Comparison of ENCODE assay signal across 9 mouse cellular contexts in genomic region chr2:121297701-121298100, GRCm38 (mm10). TPM values are rescaled to one million over a fixed set of nuclear protein-coding genes. Genes with fewer than 3 reads are reported as not detected.
DNase-seq lines count a peak whose midpoint lies in the region; ATAC-seq lines count a peak whose summit lies in the region.
"Had no signal": no experiment of that assay in that cellular context is flagged by ENCODE, and none has a peak within 500 bp of the region (broad histone marks: within the 10 kb centered on the region; RNA-seq: fewer than 3 reads in every experiment).

No protein-coding gene starts in this region.

- ATAC-seq in neural tube, embryonic 11.5 days (ENCODE audit: insufficient read depth, low FRiP score, low TSS enrichment): no peak
- no peak for ATAC-seq in forebrain, embryonic 13.5 days
- no peak for ATAC-seq in limb, embryonic 12.5 days (ENCODE audit: insufficient number of reproducible peaks, insufficient read depth, low FRiP score, low TSS enrichment, low read depth)

- DNase-seq in neural tube, embryonic 11.5 days (ENCODE audit: low spot score): peak; percentile 26
- DNase-seq in neural tube, embryonic 10.5 days (ENCODE audit: extremely low spot score, low spot score): no peak
- DNase-seq in spleen, adult 12 weeks (ENCODE audit: low spot score): no peak
- no peak for DNase-seq in left cerebral cortex, postnatal 4 days
- DNase-seq in thymus, postnatal 0 days (ENCODE audit: low spot score): no peak
- DNase-seq: kidney, postnatal 14 days had no signal

- H3K4me3 ChIP-seq in neural tube, embryonic 11.5 days (ENCODE audit: low read depth, low read length): peak overlapping the region; percentile 44; the same call in 1 of the 2 replicates
- peak overlapping the region; percentile 48 for H3K4me3 ChIP-seq in forebrain, embryonic 13.5 days
- H3K4me3 ChIP-seq in limb, embryonic 12.5 days (replicated peaks): 0 out of 2 replicates have a peak overlapping the region, but pooled peaks have one; percentile 6
- H3K4me3 ChIP-seq: liver, embryonic 15.5 days had no signal

- H3K27me3 ChIP-seq in neural tube, embryonic 11.5 days (ENCODE audit: control insufficient read depth, insufficient read depth, low read length): peaks cover 2% of the 10 kb centered on the region; the same call in 1 of the 2 replicates
- H3K27me3 ChIP-seq in forebrain, embryonic 13.5 days: no peaks in the 10 kb centered on the region
- H3K27me3 ChIP-seq in limb, embryonic 12.5 days: peaks cover 89% of the 10 kb centered on the region

- peak overlapping the region; percentile 62 for H3K4me2 ChIP-seq in neural tube, embryonic 11.5 days (ENCODE audit: low read depth)
- H3K4me2 ChIP-seq in forebrain, embryonic 13.5 days: peak overlapping the region; percentile 86
- H3K4me2 ChIP-seq in limb, embryonic 12.5 days: peak overlapping the region; percentile 70
- H3K4me2 ChIP-seq: liver, embryonic 15.5 days had no signal

- intact Hi-C loops in left cerebral cortex, postnatal 4 days (cut with DNase I): no loop called here

- no peaks in the 10 kb centered on the region for H3K9me3 ChIP-seq in neural tube, embryonic 11.5 days (ENCODE audit: control insufficient read depth, low read length)
- no peaks in the 10 kb centered on the region for H3K9me3 ChIP-seq in forebrain, embryonic 13.5 days (replicated peaks)
- no peaks in the 10 kb centered on the region for H3K9me3 ChIP-seq in limb, embryonic 12.5 days
- H3K9me3 ChIP-seq: liver, embryonic 15.5 days had no signal

- peaks cover 3% of the 10 kb centered on the region; the same call in 1 of the 2 replicates for H3K36me3 ChIP-seq in neural tube, embryonic 11.5 days (ENCODE audit: control insufficient read depth, insufficient read depth, low read length)
- H3K36me3 ChIP-seq in forebrain, embryonic 13.5 days (ENCODE audit: poor library complexity, severe bottlenecking): peaks cover 42% of the 10 kb centered on the region
- H3K36me3 ChIP-seq in limb, embryonic 12.5 days: peaks cover 13% of the 10 kb centered on the region
- H3K36me3 ChIP-seq: liver, embryonic 15.5 days had no signal

- no peak overlapping the region for H3K27ac ChIP-seq in neural tube, embryonic 11.5 days (ENCODE audit: low read depth, low read length)
- H3K27ac ChIP-seq in forebrain, embryonic 13.5 days: peak overlapping the region; percentile 40; the same call in 1 of the 2 replicates
- no peak overlapping the region for H3K27ac ChIP-seq in limb, embryonic 12.5 days
- H3K27ac ChIP-seq: liver, embryonic 15.5 days had no signal

- H3K9ac ChIP-seq in neural tube, embryonic 11.5 days (ENCODE audit: low read length): peak overlapping the region; percentile 24; the same call in 1 of the 2 replicates
- H3K9ac ChIP-seq in forebrain, embryonic 13.5 days: peak overlapping the region; percentile 26; the same call in 1 of the 2 replicates
- H3K9ac ChIP-seq in limb, embryonic 12.5 days (replicated peaks): no peak overlapping the region
- H3K9ac ChIP-seq: liver, embryonic 15.5 days had no signal

- peaks cover 32% of the 10 kb centered on the region for H3K4me1 ChIP-seq in neural tube, embryonic 11.5 days (ENCODE audit: control insufficient read depth, insufficient read depth, low read length)
- peaks cover 49% of the 10 kb centered on the region for H3K4me1 ChIP-seq in forebrain, embryonic 13.5 days
- peaks cover 50% of the 10 kb centered on the region for H3K4me1 ChIP-seq in limb, embryonic 12.5 days (replicated peaks)

- WGBS in neural tube, embryonic 11.5 days: 14% methylated on average over 9 of the region's 9 CpGs
- 7% methylated on average over 9 of the region's 9 CpGs for WGBS in forebrain, embryonic 13.5 days
- WGBS in limb, embryonic 12.5 days: 7% methylated on average over 9 of the region's 9 CpGs

RNA-seq across cellular contexts. Expression of gene Map1a, which starts 8.3 kb away (rescaled TPM):
- 17.5 and 19.2 TPM in 2 replicates for polyA plus RNA-seq in neural tube, embryonic 11.5 days (2014; fragmentation: Nextera tagmentation; extraction: Ambion mirVana)
- 13.2 and 14.7 TPM in 2 replicates for polyA plus RNA-seq in forebrain, embryonic 13.5 days (2015; fragmentation: Nextera tagmentation; extraction: Ambion mirVana)
- polyA plus RNA-seq in limb, embryonic 12.5 days (2016; fragmentation: Nextera tagmentation; extraction: Ambion mirVana): 2.5 and 3.0 TPM in 2 replicates
- 100 to 1,000 TPM; 161 to 189 TPM for total RNA-seq in left cerebral cortex, postnatal 4 days (2021)
- polyA plus RNA-seq in thymus, postnatal 0 days (2015; fragmentation: Nextera tagmentation; extraction: Ambion mirVana): 0.28 and 0.39 TPM in 2 replicates

RNA-seq across cellular contexts. Expression of gene Trp53bp1, which starts 26.5 kb away (rescaled TPM):
- polyA plus RNA-seq in neural tube, embryonic 11.5 days (2014; fragmentation: Nextera tagmentation; extraction: Ambion mirVana): 143 and 151 TPM in 2 replicates
- 179 and 204 TPM in 2 replicates for polyA plus RNA-seq in forebrain, embryonic 13.5 days (2015; fragmentation: Nextera tagmentation; extraction: Ambion mirVana)
- 132 and 136 TPM in 2 replicates for polyA plus RNA-seq in limb, embryonic 12.5 days (2016; fragmentation: Nextera tagmentation; extraction: Ambion mirVana)
- total RNA-seq in left cerebral cortex, postnatal 4 days (2021): 100 to 1,000 TPM; 238 to 265 TPM
- polyA plus RNA-seq in thymus, postnatal 0 days (2015; fragmentation: Nextera tagmentation; extraction: Ambion mirVana): 23.0 and 24.3 TPM in 2 replicates

RNA-seq across cellular contexts. Expression of gene Ppip5k1, which starts 57.5 kb away (rescaled TPM):
- 10.8 and 11.4 TPM in 2 replicates for polyA plus RNA-seq in neural tube, embryonic 11.5 days (2014; fragmentation: Nextera tagmentation; extraction: Ambion mirVana)
- polyA plus RNA-seq in forebrain, embryonic 13.5 days (2015; fragmentation: Nextera tagmentation; extraction: Ambion mirVana): 14.0 and 15.5 TPM in 2 replicates
- polyA plus RNA-seq in limb, embryonic 12.5 days (2016; fragmentation: Nextera tagmentation; extraction: Ambion mirVana): 7.6 and 9.9 TPM in 2 replicates
- 10 to 100 TPM; 24.7 to 30.8 TPM for total RNA-seq in left cerebral cortex, postnatal 4 days (2021)
- polyA plus RNA-seq in thymus, postnatal 0 days (2015; fragmentation: Nextera tagmentation; extraction: Ambion mirVana): 8.5 and 8.7 TPM in 2 replicates

RNA-seq across cellular contexts. Expression of gene Ckmt1, which starts 59.8 kb away (rescaled TPM):
- 8.2 and 9.8 TPM in 2 replicates for polyA plus RNA-seq in neural tube, embryonic 11.5 days (2014; fragmentation: Nextera tagmentation; extraction: Ambion mirVana)
- 11.3 and 11.9 TPM in 2 replicates for polyA plus RNA-seq in forebrain, embryonic 13.5 days (2015; fragmentation: Nextera tagmentation; extraction: Ambion mirVana)
- polyA plus RNA-seq in limb, embryonic 12.5 days (2016; fragmentation: Nextera tagmentation; extraction: Ambion mirVana): 1.6 and 2.1 TPM in 2 replicates
- total RNA-seq in left cerebral cortex, postnatal 4 days (2021): 100 to 1,000 TPM; 119 to 134 TPM
- 5.9 and 7.0 TPM in 2 replicates for polyA plus RNA-seq in thymus, postnatal 0 days (2015; fragmentation: Nextera tagmentation; extraction: Ambion mirVana)
